Mouse (Mus musculus): ENCODE data around the gene Mmp14. TPM values are rescaled to one million over a fixed set of nuclear protein-coding genes. Genes with fewer than 3 reads are reported as not detected.

Gene Mmp14
- polyA plus RNA-seq, 1 experiment: 15.9 TPM

GRCm38 (mm10) chr14:54485899-54486298 lies 54.5 kb downstream of the Mmp14 start:
- H3K27ac ChIP-seq (ENCODE audit: insufficient read depth, low read length): no peak overlapping the region
- no peak for DNase-seq
- H3K4me1 ChIP-seq (ENCODE audit: control insufficient read depth, insufficient read depth, low read length): no peaks in the 10 kb centered on the region
- no peak overlapping the region for H3K4me3 ChIP-seq (replicated peaks; ENCODE audit: insufficient read depth, low read depth, low read length)
- H3K27me3 ChIP-seq (ENCODE audit: control insufficient read depth, insufficient read depth, low read length): no peaks in the 10 kb centered on the region
- TF ChIP-seq POLR2A (IDR thresholded peaks at IDR 0.05; ENCODE audit: borderline replicate concordance, insufficient read depth, low read length): no peak
- TF ChIP-seq CTCF (IDR thresholded peaks at IDR 0.05; ENCODE audit: borderline replicate concordance, insufficient read depth, low read depth, low read length): no peak
- 93% methylated on average over 7 of the region's 7 CpGs for WGBS

- 66% methylated on average over 2 of the region's 2 CpGs for WGBS
Measured at GRCm38 (mm10) chr14:54487732-54488131, 56.3 kb downstream of the Mmp14 start.

GRCm38 (mm10) chr14:54488350-54488749 lies 56.9 kb downstream of the Mmp14 start:
- no peak overlapping the region for H3K27ac ChIP-seq (ENCODE audit: insufficient read depth, low read length)
- no peak for TF ChIP-seq POLR2A (IDR thresholded peaks at IDR 0.05; ENCODE audit: borderline replicate concordance, insufficient read depth, low read length)
- no peak for TF ChIP-seq CTCF (IDR thresholded peaks at IDR 0.05; ENCODE audit: borderline replicate concordance, insufficient read depth, low read depth, low read length)

More at GRCm38 (mm10) chr14:54487732-54488131, 56.3 kb downstream of the Mmp14 start:
- no peak for DNase-seq
- Histone ChIP-seq H3K27me3 (ENCODE audit: control insufficient read depth, insufficient read depth, low read length) (no peaks in the 10 kb centered on the region), H3K27ac (ENCODE audit: insufficient read depth, low read length) (no peak overlapping the region), H3K4me1 (ENCODE audit: control insufficient read depth, insufficient read depth, low read length) (no peaks in the 10 kb centered on the region), H3K4me3 (replicated peaks; ENCODE audit: insufficient read depth, low read depth, low read length) (no peak overlapping the region)
- TF ChIP-seq POLR2A (IDR thresholded peaks at IDR 0.05; ENCODE audit: borderline replicate concordance, insufficient read depth, low read length): no peak

GRCm38 (mm10) chr14:54492345-54493131 lies 61.1 kb downstream of the Mmp14 start:
- no peak for DNase-seq
- H3K27me3 ChIP-seq (ENCODE audit: control insufficient read depth, insufficient read depth, low read length): no peaks in the 10 kb centered on the region
- TF ChIP-seq CTCF (IDR thresholded peaks at IDR 0.05; ENCODE audit: borderline replicate concordance, insufficient read depth, low read depth, low read length): no peak
- TF ChIP-seq POLR2A (IDR thresholded peaks at IDR 0.05; ENCODE audit: borderline replicate concordance, insufficient read depth, low read length): no peak
- H3K4me3 ChIP-seq (replicated peaks; ENCODE audit: insufficient read depth, low read depth, low read length): no peak overlapping the region
- no peak overlapping the region for H3K27ac ChIP-seq (ENCODE audit: insufficient read depth, low read length)
- H3K4me1 ChIP-seq (ENCODE audit: control insufficient read depth, insufficient read depth, low read length): no peaks in the 10 kb centered on the region
- 67% methylated on average over 18 of the region's 18 CpGs for WGBS

More at GRCm38 (mm10) chr14:54488350-54488749, 56.9 kb downstream of the Mmp14 start:
- H3K4me1 ChIP-seq (ENCODE audit: control insufficient read depth, insufficient read depth, low read length): no peaks in the 10 kb centered on the region
- no peak for DNase-seq
- H3K27me3 ChIP-seq (ENCODE audit: control insufficient read depth, insufficient read depth, low read length): no peaks in the 10 kb centered on the region
- no peak overlapping the region for H3K4me3 ChIP-seq (replicated peaks; ENCODE audit: insufficient read depth, low read depth, low read length)

GRCm38 (mm10) chr14:54493236-54493635 lies 61.8 kb downstream of the Mmp14 start:
- WGBS: 92% methylated on average over 5 of the region's 5 CpGs

GRCm38 (mm10) chr14:54494234-54494633 lies 62.8 kb downstream of the Mmp14 start:
- H3K4me3 ChIP-seq (replicated peaks; ENCODE audit: insufficient read depth, low read depth, low read length): no peak overlapping the region
- DNase-seq: peak; percentile 69 to 76
- TF ChIP-seq POLR2A (IDR thresholded peaks at IDR 0.05; ENCODE audit: borderline replicate concordance, insufficient read depth, low read length): no peak
- TF ChIP-seq CTCF (IDR thresholded peaks at IDR 0.05; ENCODE audit: borderline replicate concordance, insufficient read depth, low read depth, low read length): peak; percentile 83
- no peak overlapping the region for H3K27ac ChIP-seq (ENCODE audit: insufficient read depth, low read length)
- no peaks in the 10 kb centered on the region for H3K27me3 ChIP-seq (ENCODE audit: control insufficient read depth, insufficient read depth, low read length)
- WGBS: 3% methylated on average over 3 of the region's 3 CpGs
- H3K4me1 ChIP-seq (ENCODE audit: control insufficient read depth, insufficient read depth, low read length): no peaks in the 10 kb centered on the region

More at GRCm38 (mm10) chr14:54493236-54493635, 61.8 kb downstream of the Mmp14 start:
- no peak overlapping the region for H3K4me3 ChIP-seq (replicated peaks; ENCODE audit: insufficient read depth, low read depth, low read length)
- no peaks in the 10 kb centered on the region for H3K4me1 ChIP-seq (ENCODE audit: control insufficient read depth, insufficient read depth, low read length)
- no peak for TF ChIP-seq POLR2A (IDR thresholded peaks at IDR 0.05; ENCODE audit: borderline replicate concordance, insufficient read depth, low read length)
- no peak for TF ChIP-seq CTCF (IDR thresholded peaks at IDR 0.05; ENCODE audit: borderline replicate concordance, insufficient read depth, low read depth, low read length)
- H3K27me3 ChIP-seq (ENCODE audit: control insufficient read depth, insufficient read depth, low read length): no peaks in the 10 kb centered on the region
- no peak for DNase-seq
- no peak overlapping the region for H3K27ac ChIP-seq (ENCODE audit: insufficient read depth, low read length)

Other genes with a start within 250 kb of the Mmp14 start
- gene Dad1, start 177.5 kb upstream of the Mmp14 start, polyA plus RNA-seq (2012; rRNA removed): 238 and 254 TPM in 2 replicates
- 57.6 and 59.2 TPM in 2 replicates for gene Abhd4, start 177.4 kb upstream of the Mmp14 start, polyA plus RNA-seq (2012; rRNA removed)
- not detected in 2 replicates for gene Olfr49, start 146.7 kb upstream of the Mmp14 start, polyA plus RNA-seq (2012; rRNA removed)
- gene Oxa1l, start 70.8 kb upstream of the Mmp14 start, polyA plus RNA-seq (2012; rRNA removed): 87.4 and 95.2 TPM in 2 replicates
- gene Slc7a7, start 13.8 kb upstream of the Mmp14 start, polyA plus RNA-seq (2012; rRNA removed): 1.4 and 1.5 TPM in 2 replicates
- gene Mrpl52, start 4.7 kb upstream of the Mmp14 start, polyA plus RNA-seq (2012; rRNA removed): 130 and 136 TPM in 2 replicates
- 48.1 and 48.6 TPM in 2 replicates for gene Lrp10, start 32.5 kb downstream of the Mmp14 start, polyA plus RNA-seq (2012; rRNA removed)
- gene Rem2, start 44.5 kb downstream of the Mmp14 start, polyA plus RNA-seq (2012; rRNA removed): 13.0 and 14.4 TPM in 2 replicates
- 60.3 and 64.3 TPM in 2 replicates for gene Prmt5, start 85.9 kb downstream of the Mmp14 start, polyA plus RNA-seq (2012; rRNA removed)
- gene Haus4, start 123.0 kb downstream of the Mmp14 start, polyA plus RNA-seq (2012; rRNA removed): 9.5 and 9.9 TPM in 2 replicates
- gene Ajuba, start 145.9 kb downstream of the Mmp14 start, polyA plus RNA-seq (2012; rRNA removed): 1.9 TPM in 2 replicates
- 3.2 and 4.0 TPM in 2 replicates for gene 4931414P19Rik, start 174.4 kb downstream of the Mmp14 start, polyA plus RNA-seq (2012; rRNA removed)
- 221 and 225 TPM in 2 replicates for gene Psmb5, start 186.4 kb downstream of the Mmp14 start, polyA plus RNA-seq (2012; rRNA removed)
- gene Psmb11, start 189.8 kb downstream of the Mmp14 start, polyA plus RNA-seq (2012; rRNA removed): 0.10 TPM in 1 of 2 replicates, not detected in the other
- gene Gm17606, start 209.3 kb downstream of the Mmp14 start, polyA plus RNA-seq (2012; rRNA removed): not detected in 2 replicates
- 7.6 and 10.3 TPM in 2 replicates for gene Cdh24, start 209.8 kb downstream of the Mmp14 start, polyA plus RNA-seq (2012; rRNA removed)

Measured in cerebellum, adult 2 months (tissue).